Mouse (Mus musculus): ENCODE data around the gene Sh3rf3. TPM values are rescaled to one million over a fixed set of nuclear protein-coding genes. Genes with fewer than 3 reads are reported as not detected.

Gene Sh3rf3
- polyA plus RNA-seq, 1 experiment = 6.0 TPM

GRCm38 (mm10) chr10:58856742-58857141 is 43.6 kb downstream of the Sh3rf3 start:
- DNase-seq = no peak
- no peaks in the 10 kb centered on the region for H3K36me3 ChIP-seq (ENCODE audit: control insufficient read depth, insufficient read depth, low read length)
- no peaks in the 10 kb centered on the region for H3K27me3 ChIP-seq (ENCODE audit: control insufficient read depth, insufficient read depth, low read length)
- H3K27ac ChIP-seq (ENCODE audit: control insufficient read depth, insufficient read depth, low read length) = no peak overlapping the region
- no peak overlapping the region for H3K4me3 ChIP-seq (ENCODE audit: control insufficient read depth, insufficient read depth, low read length)
- H3K4me1 ChIP-seq (replicated peaks; ENCODE audit: control insufficient read depth, insufficient read depth, low read length) = no peaks in the 10 kb centered on the region
- TF ChIP-seq POLR2A (IDR thresholded peaks at IDR 0.05; ENCODE audit: control insufficient read depth, extremely low read depth, insufficient read depth, low read length, poor library complexity) (no peak), CTCF (IDR thresholded peaks at IDR 0.05; ENCODE audit: borderline replicate concordance, control insufficient read depth, extremely low read depth, insufficient read depth, low read length, poor library complexity) (no peak)

- no peak overlapping the region for H3K4me3 ChIP-seq (ENCODE audit: control insufficient read depth, insufficient read depth, low read length)
- no peak for DNase-seq
- no peaks in the 10 kb centered on the region for H3K4me1 ChIP-seq (replicated peaks; ENCODE audit: control insufficient read depth, insufficient read depth, low read length)
- no peak overlapping the region for H3K27ac ChIP-seq (ENCODE audit: control insufficient read depth, insufficient read depth, low read length)
- H3K27me3 ChIP-seq (ENCODE audit: control insufficient read depth, insufficient read depth, low read length) = no peaks in the 10 kb centered on the region
- H3K36me3 ChIP-seq (ENCODE audit: control insufficient read depth, insufficient read depth, low read length) = no peaks in the 10 kb centered on the region
- 91% methylated on average over 2 of the region's 2 CpGs for WGBS
- TF ChIP-seq POLR2A (IDR thresholded peaks at IDR 0.05; ENCODE audit: control insufficient read depth, extremely low read depth, insufficient read depth, low read length, poor library complexity) = no peak
- no peak for TF ChIP-seq CTCF (IDR thresholded peaks at IDR 0.05; ENCODE audit: borderline replicate concordance, control insufficient read depth, extremely low read depth, insufficient read depth, low read length, poor library complexity)
Observed at GRCm38 (mm10) chr10:58864735-58865134, 51.6 kb downstream of the Sh3rf3 start.

GRCm38 (mm10) chr10:58867536-58867935 is 54.4 kb downstream of the Sh3rf3 start:
- H3K27me3 ChIP-seq (ENCODE audit: control insufficient read depth, insufficient read depth, low read length) = no peaks in the 10 kb centered on the region
- TF ChIP-seq CTCF (IDR thresholded peaks at IDR 0.05; ENCODE audit: borderline replicate concordance, control insufficient read depth, extremely low read depth, insufficient read depth, low read length, poor library complexity) = no peak
- TF ChIP-seq POLR2A (IDR thresholded peaks at IDR 0.05; ENCODE audit: control insufficient read depth, extremely low read depth, insufficient read depth, low read length, poor library complexity) = no peak
- no peak for DNase-seq
- H3K36me3 ChIP-seq (ENCODE audit: control insufficient read depth, insufficient read depth, low read length) = no peaks in the 10 kb centered on the region
- no peaks in the 10 kb centered on the region for H3K4me1 ChIP-seq (replicated peaks; ENCODE audit: control insufficient read depth, insufficient read depth, low read length)
- WGBS = 85% methylated on average over 2 of the region's 2 CpGs
- H3K27ac ChIP-seq (ENCODE audit: control insufficient read depth, insufficient read depth, low read length) = no peak overlapping the region
- no peak overlapping the region for H3K4me3 ChIP-seq (ENCODE audit: control insufficient read depth, insufficient read depth, low read length)

GRCm38 (mm10) chr10:58869836-58870235 is 56.7 kb downstream of the Sh3rf3 start:
- TF ChIP-seq POLR2A (IDR thresholded peaks at IDR 0.05; ENCODE audit: control insufficient read depth, extremely low read depth, insufficient read depth, low read length, poor library complexity) (no peak), CTCF (IDR thresholded peaks at IDR 0.05; ENCODE audit: borderline replicate concordance, control insufficient read depth, extremely low read depth, insufficient read depth, low read length, poor library complexity) (no peak)
- no peak for DNase-seq
- Histone ChIP-seq H3K4me1 (replicated peaks; ENCODE audit: control insufficient read depth, insufficient read depth, low read length) (no peaks in the 10 kb centered on the region), H3K27me3 (ENCODE audit: control insufficient read depth, insufficient read depth, low read length) (no peaks in the 10 kb centered on the region), H3K27ac (ENCODE audit: control insufficient read depth, insufficient read depth, low read length) (no peak overlapping the region), H3K4me3 (ENCODE audit: control insufficient read depth, insufficient read depth, low read length) (no peak overlapping the region), H3K36me3 (ENCODE audit: control insufficient read depth, insufficient read depth, low read length) (no peaks in the 10 kb centered on the region)
- 92% methylated on average over 1 of the region's 1 CpGs for WGBS

- 87% methylated on average over 10 of the region's 10 CpGs for WGBS
Observed at GRCm38 (mm10) chr10:58871149-58871820, 58.1 kb downstream of the Sh3rf3 start.

GRCm38 (mm10) chr10:58871821-58872577 is 58.8 kb downstream of the Sh3rf3 start:
- WGBS = 84% methylated on average over 7 of the region's 7 CpGs

More at GRCm38 (mm10) chr10:58871149-58871820, 58.1 kb downstream of the Sh3rf3 start:
- no peak for DNase-seq
- no peaks in the 10 kb centered on the region for H3K27me3 ChIP-seq (ENCODE audit: control insufficient read depth, insufficient read depth, low read length)
- no peaks in the 10 kb centered on the region for H3K36me3 ChIP-seq (ENCODE audit: control insufficient read depth, insufficient read depth, low read length)
- H3K27ac ChIP-seq (ENCODE audit: control insufficient read depth, insufficient read depth, low read length) = no peak overlapping the region
- H3K4me3 ChIP-seq (ENCODE audit: control insufficient read depth, insufficient read depth, low read length) = no peak overlapping the region
- no peaks in the 10 kb centered on the region for H3K4me1 ChIP-seq (replicated peaks; ENCODE audit: control insufficient read depth, insufficient read depth, low read length)
- TF ChIP-seq CTCF (IDR thresholded peaks at IDR 0.05; ENCODE audit: borderline replicate concordance, control insufficient read depth, extremely low read depth, insufficient read depth, low read length, poor library complexity) (no peak), POLR2A (IDR thresholded peaks at IDR 0.05; ENCODE audit: control insufficient read depth, extremely low read depth, insufficient read depth, low read length, poor library complexity) (no peak)

More at GRCm38 (mm10) chr10:58871821-58872577, 58.8 kb downstream of the Sh3rf3 start:
- Histone ChIP-seq H3K27ac (ENCODE audit: control insufficient read depth, insufficient read depth, low read length) (no peak overlapping the region), H3K27me3 (ENCODE audit: control insufficient read depth, insufficient read depth, low read length) (no peaks in the 10 kb centered on the region), H3K4me3 (ENCODE audit: control insufficient read depth, insufficient read depth, low read length) (no peak overlapping the region), H3K4me1 (replicated peaks; ENCODE audit: control insufficient read depth, insufficient read depth, low read length) (no peaks in the 10 kb centered on the region), H3K36me3 (ENCODE audit: control insufficient read depth, insufficient read depth, low read length) (no peaks in the 10 kb centered on the region)
- TF ChIP-seq CTCF (IDR thresholded peaks at IDR 0.05; ENCODE audit: borderline replicate concordance, control insufficient read depth, extremely low read depth, insufficient read depth, low read length, poor library complexity) (no peak), POLR2A (IDR thresholded peaks at IDR 0.05; ENCODE audit: control insufficient read depth, extremely low read depth, insufficient read depth, low read length, poor library complexity) (no peak)
- no peak for DNase-seq
